Mouse (Mus musculus) kidney, adult 2 months (tissue): ENCODE results near the gene E130308A19Rik.

Experiments used
- CTCF ChIP-seq: fragments of 200-500 bp; conservative IDR thresholded peaks from 2 replicates; pipeline ENCODE4 v1.5.1; 2011; ENCODE audit warnings: low read depth, mild to moderate bottlenecking, control low read depth, low read length, moderate library complexity, mixed read lengths; ENCODE audit not compliant: insufficient read depth, insufficient read length
- POLR2A ChIP-seq: fragments of 200-500 bp; IDR thresholded peaks from one replicate; pipeline ENCODE4 v1.6.1; 2011; ENCODE audit warnings: low read depth, low read length, control low read depth

GRCm38 (mm10) chr4:59717349-59717748 lies 91.3 kb downstream of the E130308A19Rik start:
- TF ChIP-seq POLR2A (no peak), CTCF (no peak)
